Comparison of ENCODE assay signal across 16 mouse cellular contexts in the genomic region with DNA sequence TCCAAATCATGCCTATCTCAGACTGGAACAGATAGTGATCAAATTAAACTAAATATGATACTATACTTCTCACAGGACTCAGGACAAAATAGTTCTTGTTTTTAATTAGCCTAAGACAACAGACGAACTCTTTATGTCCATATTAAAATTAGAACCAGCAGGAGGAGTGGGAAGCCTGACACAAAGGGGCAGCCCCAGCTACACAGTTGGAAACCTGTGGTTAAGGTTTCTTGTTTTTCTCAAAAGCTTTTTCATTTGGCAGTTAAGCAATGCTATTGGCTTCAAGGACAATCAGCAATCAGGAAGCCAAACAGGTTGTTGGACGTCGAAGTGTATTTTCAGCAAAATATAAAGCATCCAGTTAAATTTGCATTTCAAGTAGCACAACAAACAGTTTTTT.
"Had no signal": no experiment of that assay in that cellular context is flagged by ENCODE, and none has a peak within 500 bp of the region (broad histone marks: within the 10 kb centered on the region; RNA-seq: fewer than 3 reads in every experiment).

No protein-coding gene starts in this region.

- H3K4me2 ChIP-seq: neural tube, embryonic 13.5 days; neural tube, embryonic 15.5 days; stomach, embryonic 15.5 days had no signal

- H3K4me3 ChIP-seq: neural tube, embryonic 13.5 days; neural tube, embryonic 15.5 days; stomach, embryonic 15.5 days had no signal

- H3K4me1 ChIP-seq: neural tube, embryonic 13.5 days; neural tube, embryonic 15.5 days; stomach, embryonic 15.5 days had no signal

- H3K9ac ChIP-seq: neural tube, embryonic 13.5 days; neural tube, embryonic 15.5 days; stomach, embryonic 15.5 days had no signal

- H3K36me3 ChIP-seq: neural tube, embryonic 13.5 days; neural tube, embryonic 15.5 days; stomach, embryonic 15.5 days had no signal

- H3K27me3 ChIP-seq: neural tube, embryonic 13.5 days; neural tube, embryonic 15.5 days; stomach, embryonic 15.5 days had no signal

- DNase-seq: retina, postnatal 1 day; right cerebral cortex, adult 18-20 months; right cerebral cortex, postnatal 14 days; right cerebral cortex, postnatal 25 days; right cerebral cortex, postnatal 4 days; spleen, adult 18-20 months; thymus, adult 18-20 months; thymus, adult 2 months; thymus, postnatal 14 days; thymus, postnatal 25 days; thymus, postnatal 36 days; thymus, postnatal 4 days had no signal

- H3K9me3 ChIP-seq: neural tube, embryonic 13.5 days; neural tube, embryonic 15.5 days; stomach, embryonic 15.5 days had no signal

- H3K27ac ChIP-seq: neural tube, embryonic 13.5 days; neural tube, embryonic 15.5 days; stomach, embryonic 15.5 days; stomach, postnatal 0 days had no signal
